Comparison of ENCODE assay signal across 16 mouse cellular contexts in genomic region chr3:86184546-86184945, GRCm38 (mm10).
"Had no signal": no experiment of that assay in that cellular context is flagged by ENCODE, and none has a peak within 500 bp of the region (broad histone marks: within the 10 kb centered on the region; RNA-seq: fewer than 3 reads in every experiment).

No protein-coding gene starts in this region.

- H3K9me3 ChIP-seq: liver, embryonic 15.5 days; lung, embryonic 15.5 days; megakaryocyte, embryonic 14.5 days; midbrain, embryonic 13.5 days; neural tube, embryonic 12.5 days; stomach, embryonic 15.5 days had no signal

- ATAC-seq: liver, postnatal 0 days; lung, postnatal 0 days; midbrain, embryonic 13.5 days had no signal

- DNase-seq: liver, postnatal 0 days; lung, adult 2 months; lung, postnatal 14 days; lung, postnatal 36 days; right cerebral cortex, postnatal 14 days; thymus, adult 2 months; thymus, postnatal 36 days had no signal

- H3K4me3 ChIP-seq: liver, embryonic 15.5 days; lung, embryonic 15.5 days; megakaryocyte, embryonic 14.5 days; midbrain, embryonic 13.5 days; neural tube, embryonic 12.5 days; stomach, embryonic 15.5 days had no signal

- H3K4me2 ChIP-seq: liver, embryonic 15.5 days; lung, embryonic 15.5 days; midbrain, embryonic 11.5 days; midbrain, embryonic 13.5 days; neural tube, embryonic 12.5 days; stomach, embryonic 15.5 days had no signal

- H3K36me3 ChIP-seq: liver, embryonic 15.5 days; lung, embryonic 15.5 days; midbrain, embryonic 13.5 days; neural tube, embryonic 12.5 days; stomach, embryonic 15.5 days had no signal

- H3K4me1 ChIP-seq: liver, embryonic 15.5 days; midbrain, embryonic 13.5 days; neural tube, embryonic 12.5 days; stomach, embryonic 15.5 days had no signal

- H3K9ac ChIP-seq: liver, embryonic 15.5 days; liver, postnatal 0 days; lung, embryonic 15.5 days; midbrain, embryonic 13.5 days; neural tube, embryonic 12.5 days; stomach, embryonic 15.5 days had no signal

- H3K27ac ChIP-seq: liver, embryonic 15.5 days; lung, embryonic 15.5 days; midbrain, embryonic 13.5 days; neural tube, embryonic 12.5 days; stomach, embryonic 15.5 days; stomach, postnatal 0 days had no signal

- H3K27me3 ChIP-seq: liver, embryonic 15.5 days; lung, embryonic 15.5 days; megakaryocyte, embryonic 14.5 days; midbrain, embryonic 13.5 days; neural tube, embryonic 12.5 days; stomach, embryonic 15.5 days had no signal
